Mouse (Mus musculus) bone marrow macrophage, adult 2 months (primary cell): ENCODE measurements around the gene Skap1.

ENCODE experiments used
- CTCF ChIP-seq: IDR thresholded peaks from 2 replicates; pipeline ENCODE4 v1.5.1; 2012; ENCODE audit warnings: low read depth, mild to moderate bottlenecking, low read length, moderate library complexity
- POLR2A ChIP-seq: IDR thresholded peaks from 2 replicates; pipeline ENCODE4 v1.6.1; 2012; ENCODE audit warnings: mild to moderate bottlenecking, low read depth, low read length, borderline replicate concordance

DNA sequence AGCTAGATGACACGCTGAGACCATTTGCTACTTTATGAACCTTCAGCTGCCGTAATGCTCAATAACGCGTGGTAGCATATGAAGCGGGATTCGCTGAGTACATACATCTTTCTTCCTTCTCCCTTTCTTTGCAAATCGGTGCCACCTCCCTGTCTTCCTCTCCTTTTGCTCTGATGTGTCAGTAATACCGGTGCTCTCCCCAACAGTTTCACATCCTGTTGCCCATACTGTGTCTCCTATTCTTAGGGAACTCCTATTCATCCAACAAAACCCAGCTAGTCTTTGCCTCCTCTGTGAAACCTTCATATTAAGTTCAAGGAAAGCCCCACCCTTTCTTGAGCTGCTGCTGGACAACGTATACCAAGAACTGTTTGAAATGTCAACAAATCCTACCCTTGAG is 187.5 kb downstream of the Skap1 start:
- TF ChIP-seq POLR2A (no peak), CTCF (no peak)
